Mouse (Mus musculus): ENCODE measurements around the gene Retn.

GRCm38 (mm10) chr8:3684530-3684929 is 29.0 kb downstream of the Retn start:
- no peak for TF ChIP-seq POLR2A (IDR thresholded peaks at IDR 0.05; ENCODE audit: insufficient read length, low read depth)
- TF ChIP-seq MAX (IDR thresholded peaks at IDR 0.05; ENCODE audit: low read depth): no peak
- TF ChIP-seq E2F4 (IDR thresholded peaks at IDR 0.05; ENCODE audit: insufficient read depth): no peak
- no peak for TF ChIP-seq SRF (IDR thresholded peaks at IDR 0.05; ENCODE audit: control insufficient read depth, insufficient read length, low read depth)

All from myocyte (in vitro differentiated cells).